Mouse (Mus musculus): ENCODE measurements around the gene Ms4a14.
"Not testable (repeated sequence)": the region's sequence is repeated elsewhere in the genome, so short reads cannot be mapped to it uniquely, and the experiment has no call there.

DNA sequence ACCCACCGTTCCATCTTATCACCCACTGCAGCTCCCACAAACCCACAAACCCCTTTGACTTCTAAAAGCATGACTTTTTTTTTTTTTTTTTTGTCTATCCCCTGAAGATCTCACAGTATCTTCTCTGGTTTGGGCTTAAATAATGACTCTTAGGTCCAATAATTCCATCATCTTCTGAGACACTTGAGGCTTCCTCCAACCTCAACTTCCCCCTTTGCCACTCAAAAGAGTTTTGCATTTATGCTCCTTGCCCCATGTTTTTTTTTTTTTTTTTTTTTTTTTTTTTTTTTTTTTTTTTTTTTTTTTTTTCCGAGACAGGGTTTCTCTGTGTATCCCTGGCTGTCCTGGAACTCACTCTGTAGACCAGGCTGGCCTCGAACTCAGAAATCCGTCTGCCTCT is 51.3 kb downstream of the Ms4a14 start:
- TF ChIP-seq CTCF (IDR thresholded peaks at IDR 0.05; ENCODE audit: insufficient read depth, low read length); POLR2A (IDR thresholded peaks at IDR 0.05; ENCODE audit: borderline replicate concordance, extremely low read depth, low read depth, low read length): not testable (repeated sequence)
